ENCODE assay signal across 7 mouse cellular contexts in genomic region chr11:61266551-61267533, GRCm38 (mm10). TPM values are rescaled to one million over a fixed set of nuclear protein-coding genes. Genes with fewer than 3 reads are reported as not detected.
DNase-seq lines count a peak whose midpoint lies in the region; ATAC-seq and TF ChIP-seq lines count a peak whose summit lies in the region.

Gene Aldh3a2 (minus strand): TSS chr11:61267464.

- peak within 1 kb of the TSS; percentile 72 for H3K4me3 ChIP-seq in intestine, postnatal 0 days (ENCODE audit: low read depth, low read length)
- peak within 1 kb of the TSS; percentile 80 for H3K4me3 ChIP-seq in midbrain, embryonic 12.5 days
- H3K4me3 ChIP-seq in small intestine, adult 2 months (ENCODE audit: low read depth, low read length), result peak within 1 kb of the TSS; percentile 78

- H3K4me2 ChIP-seq in intestine, postnatal 0 days (replicated peaks; ENCODE audit: low read depth), result peak within 1 kb of the TSS; percentile 80
- peak within 1 kb of the TSS; percentile 75 for H3K4me2 ChIP-seq in midbrain, embryonic 12.5 days (replicated peaks)

- no peaks in the 10 kb centered on the region for H3K9me3 ChIP-seq in intestine, postnatal 0 days (ENCODE audit: control insufficient read depth)
- H3K9me3 ChIP-seq in midbrain, embryonic 12.5 days, result no peaks in the 10 kb centered on the region

- no peaks in the 10 kb centered on the region for H3K27me3 ChIP-seq in intestine, postnatal 0 days (replicated peaks; ENCODE audit: control insufficient read depth, insufficient read depth, low read length)
- H3K27me3 ChIP-seq in midbrain, embryonic 12.5 days, result peaks cover 10% of the 10 kb centered on the region; the same call in 1 of the 2 replicates
- no peaks in the 10 kb centered on the region for H3K27me3 ChIP-seq in small intestine, adult 2 months (ENCODE audit: control insufficient read depth, insufficient read depth, low read length)

- H3K36me3 ChIP-seq in intestine, postnatal 0 days (ENCODE audit: control insufficient read depth, insufficient read depth), result peaks cover 30% of the 10 kb centered on the region
- H3K36me3 ChIP-seq in midbrain, embryonic 12.5 days, result peaks cover 16% of the 10 kb centered on the region; the same call in 1 of the 2 replicates
- H3K36me3 ChIP-seq in small intestine, adult 2 months (ENCODE audit: control insufficient read depth, insufficient read depth, low read length), result peaks cover 30% of the 10 kb centered on the region

- H3K27ac ChIP-seq in intestine, postnatal 0 days (ENCODE audit: low read depth, low read length), result peak within 1 kb of the TSS; percentile 100
- peak within 1 kb of the TSS; percentile 90 for H3K27ac ChIP-seq in midbrain, embryonic 12.5 days (replicated peaks)
- H3K27ac ChIP-seq in small intestine, adult 2 months (ENCODE audit: insufficient read depth, low read depth, low read length), result peak within 1 kb of the TSS; percentile 99

- under 1% methylated on average over 58 of the region's 58 CpGs for WGBS in intestine, postnatal 0 days
- WGBS in midbrain, embryonic 12.5 days, result under 1% methylated on average over 52 of the region's 58 CpGs
- under 1% methylated on average over 58 of the region's 58 CpGs for WGBS in small intestine, adult 2 months

- peak; percentile 41; the same call in 1 of the 2 replicates for TF ChIP-seq CTCF in intestine, postnatal 0 days (IDR thresholded peaks at IDR 0.05; ENCODE audit: low read depth)
- TF ChIP-seq CTCF in small intestine, adult 2 months (IDR thresholded peaks at IDR 0.05; ENCODE audit: extremely low read depth, insufficient read length, insufficient replicate concordance, low read depth, low read length), result 0 out of 2 replicates have a peak, but pooled peaks have one; percentile 4

- peak; percentile 97 for ATAC-seq in intestine, postnatal 0 days
- ATAC-seq in midbrain, embryonic 12.5 days (ENCODE audit: low FRiP score, low read depth), result peak; percentile 99

- peak; percentile 95 for TF ChIP-seq POLR2A in small intestine, adult 2 months (IDR thresholded peaks at IDR 0.05; ENCODE audit: low read depth, low read length)

- intact Hi-C loops in left cerebral cortex, postnatal 4 days (cut with DNase I), result no loop called here

- peaks cover 5% of the 10 kb centered on the region; the same call in 1 of the 2 replicates for H3K4me1 ChIP-seq in intestine, postnatal 0 days (replicated peaks; ENCODE audit: control insufficient read depth, insufficient read depth, low read length)
- H3K4me1 ChIP-seq in midbrain, embryonic 12.5 days, result no peaks in the 10 kb centered on the region
- H3K4me1 ChIP-seq in small intestine, adult 2 months (ENCODE audit: control insufficient read depth, insufficient read depth, insufficient read length, low read length), result peaks cover 17% of the 10 kb centered on the region; the same call in 1 of the 2 replicates

- DNase-seq in adrenal gland, adult 8-10 months, result peak; percentile 94
- peak; percentile 93 for DNase-seq in embryo, embryonic 9.5 days (ENCODE audit: extremely low spot score)
- DNase-seq in gonadal fat pad, adult 2 months (ENCODE audit: low read depth), result no peak
- DNase-seq in left cerebral cortex, postnatal 4 days, result peak; percentile 94

- H3K9ac ChIP-seq in intestine, postnatal 0 days (ENCODE audit: low read depth, low read length), result peak within 1 kb of the TSS; percentile 87
- peak within 1 kb of the TSS; percentile 83 for H3K9ac ChIP-seq in midbrain, embryonic 12.5 days (replicated peaks)

RNA-seq across cellular contexts. Expression of gene Aldh3a2, which starts in this region (rescaled TPM):
- 10 to 100 TPM; 54.6 to 81.7 (median 68.1) TPM for total RNA-seq in adrenal gland, adult 8-10 months (2022)
- polyA plus RNA-seq in gonadal fat pad, adult 2 months (2012; rRNA removed), result 98.8 and 111 TPM in 2 replicates
- polyA plus RNA-seq in intestine, postnatal 0 days (2015; fragmentation: Nextera tagmentation; extraction: Ambion mirVana), result 60.7 and 63.1 TPM in 2 replicates
- total RNA-seq in left cerebral cortex, postnatal 4 days (2021), result 10 to 100 TPM; 40.0 to 42.3 TPM
- 25.3 and 28.5 TPM in 2 replicates for polyA plus RNA-seq in midbrain, embryonic 12.5 days (2016; fragmentation: Nextera tagmentation; extraction: Ambion mirVana)
- 68.2 and 166 TPM in 2 replicates for polyA plus RNA-seq in small intestine, adult 2 months (2012; rRNA removed)
